Mouse (Mus musculus) cerebellum, adult 11-12 months (tissue): ENCODE data around the gene Gucy1b2.
A peak's percentile ranks its signal among the peaks of the same experiment; 100 is the strongest.

ENCODE experiments used
- DNase-seq: peaks from one replicate; pipeline ENCODE4 v3.0.0; 2022

Gene Gucy1b2

DNA sequence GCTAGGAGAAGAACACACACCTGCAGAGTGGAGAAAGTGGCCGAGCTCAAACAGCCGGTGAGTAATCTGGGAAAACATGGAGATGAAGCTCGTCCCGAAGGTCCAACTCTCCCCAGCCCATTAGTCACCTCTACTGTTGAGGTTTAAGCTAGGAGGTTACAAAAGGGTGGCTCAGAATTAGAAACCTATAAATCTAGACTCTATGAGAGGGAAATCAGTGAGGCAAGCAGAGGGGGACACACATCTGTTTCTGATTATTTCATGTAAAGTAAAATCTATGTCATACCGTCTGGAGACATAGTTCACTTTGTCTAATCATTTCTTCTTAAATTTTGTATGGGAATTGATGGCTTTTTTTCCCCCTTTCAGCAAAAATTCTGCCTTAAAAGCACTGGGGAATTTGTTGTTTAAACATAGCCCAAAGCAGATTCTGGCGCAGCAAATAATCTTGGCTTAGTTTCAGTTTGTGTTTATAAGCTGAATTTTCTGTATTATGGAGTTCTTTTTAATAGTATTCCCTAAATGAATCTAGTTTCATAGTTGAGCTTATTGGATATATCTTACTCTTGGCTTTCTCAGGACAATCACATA lies 12.2 kb downstream of the Gucy1b2 start:
- DNase-seq = no peak

DNA sequence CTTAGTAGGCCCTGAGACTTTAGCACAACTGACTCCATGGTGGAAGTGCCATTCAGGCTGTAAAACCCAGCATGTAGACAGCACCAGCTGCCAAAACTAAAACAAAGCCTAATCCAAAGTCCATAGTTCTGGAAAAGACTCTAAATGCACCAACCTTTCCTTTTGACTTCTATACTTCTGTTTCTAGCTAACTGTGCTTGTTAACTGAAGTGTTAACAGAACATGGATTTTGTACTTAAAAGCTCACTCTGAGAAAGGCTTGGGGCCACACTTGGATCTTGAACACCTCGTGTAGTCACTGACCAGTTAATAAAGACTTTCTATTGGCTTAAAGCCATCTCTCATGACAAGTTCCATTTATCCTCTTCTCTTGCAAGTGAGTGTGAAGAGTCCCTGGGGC lies 13.1 kb downstream of the Gucy1b2 start:
- DNase-seq = no peak

DNA sequence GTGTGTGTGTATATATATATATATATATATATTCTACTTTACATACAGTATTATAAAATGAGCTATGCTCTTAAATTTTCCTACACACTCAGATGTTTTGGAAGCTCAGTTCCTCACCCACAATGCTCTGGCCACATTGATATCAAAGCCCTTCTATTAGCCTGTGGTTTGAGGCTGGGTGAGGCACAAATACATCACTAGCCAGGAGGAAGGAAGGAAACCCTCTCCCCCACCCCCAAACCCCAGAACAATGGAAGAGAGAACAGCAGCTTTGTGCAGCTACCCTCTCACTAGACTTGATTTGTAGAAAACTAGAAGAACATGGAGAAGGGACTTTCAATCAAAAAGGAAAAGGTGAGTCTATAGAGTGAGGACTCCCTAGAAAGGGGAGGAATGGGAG lies 16.1 kb downstream of the Gucy1b2 start:
- DNase-seq = no peak

DNA sequence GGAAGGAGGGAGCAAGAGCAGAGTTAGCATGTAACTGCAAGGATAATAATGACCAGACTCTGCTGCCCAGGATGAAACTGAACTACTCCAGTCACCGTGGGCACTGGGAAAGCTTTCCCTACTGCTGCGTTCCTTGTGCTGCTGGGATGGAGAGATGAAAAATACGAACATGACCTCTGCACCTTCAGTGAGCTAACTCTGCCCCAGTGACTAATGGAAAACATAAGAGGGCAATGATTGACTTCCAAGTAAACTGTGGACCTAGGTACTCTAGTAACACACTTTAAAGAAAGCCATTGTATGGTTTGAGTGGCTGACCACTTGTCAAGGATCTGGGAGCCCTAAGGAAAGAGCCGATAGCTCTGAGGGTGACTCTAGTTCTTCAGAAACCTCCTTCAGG lies 17.9 kb downstream of the Gucy1b2 start:
- no peak for DNase-seq

DNA sequence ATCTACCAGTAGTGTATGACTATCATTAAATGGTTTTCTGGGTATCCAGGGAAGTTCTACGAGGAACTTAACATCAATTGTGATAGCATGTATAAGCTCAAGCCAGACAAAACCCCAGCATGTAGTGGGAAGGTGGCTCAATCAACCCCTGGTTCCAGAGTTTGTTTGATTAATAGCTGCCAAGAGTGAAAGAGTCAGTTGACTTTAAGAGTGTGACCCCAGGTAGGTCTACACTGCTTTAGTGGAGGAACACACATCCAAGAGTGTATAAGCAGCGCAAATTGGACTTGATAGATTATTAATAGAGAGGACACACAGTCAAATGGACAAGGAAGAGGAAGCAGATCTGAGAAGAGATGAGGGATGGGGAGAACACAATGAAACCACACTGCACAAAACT lies 18.3 kb downstream of the Gucy1b2 start:
- no peak for DNase-seq

DNA sequence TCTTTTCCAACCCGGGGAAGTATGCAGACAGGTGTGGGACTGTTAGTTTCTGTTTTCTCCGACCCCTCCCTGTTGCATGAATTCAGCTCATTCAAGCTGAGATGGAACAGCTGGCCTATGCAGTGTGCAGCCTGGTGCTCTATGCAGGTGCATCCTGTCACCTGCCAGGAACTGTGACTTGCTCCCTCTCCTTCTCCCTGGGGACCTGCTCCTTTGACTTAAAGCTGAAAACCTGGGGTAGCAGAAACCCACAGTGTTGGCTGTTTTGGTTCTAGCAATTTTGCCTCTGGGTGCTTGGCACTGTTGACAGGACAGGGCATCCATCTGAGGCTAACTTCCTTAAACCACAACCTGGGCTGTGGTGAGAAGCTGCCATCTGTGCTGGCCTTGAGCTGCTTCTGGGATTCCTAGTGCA lies 30.8 kb downstream of the Gucy1b2 start:
- no peak for DNase-seq

DNA sequence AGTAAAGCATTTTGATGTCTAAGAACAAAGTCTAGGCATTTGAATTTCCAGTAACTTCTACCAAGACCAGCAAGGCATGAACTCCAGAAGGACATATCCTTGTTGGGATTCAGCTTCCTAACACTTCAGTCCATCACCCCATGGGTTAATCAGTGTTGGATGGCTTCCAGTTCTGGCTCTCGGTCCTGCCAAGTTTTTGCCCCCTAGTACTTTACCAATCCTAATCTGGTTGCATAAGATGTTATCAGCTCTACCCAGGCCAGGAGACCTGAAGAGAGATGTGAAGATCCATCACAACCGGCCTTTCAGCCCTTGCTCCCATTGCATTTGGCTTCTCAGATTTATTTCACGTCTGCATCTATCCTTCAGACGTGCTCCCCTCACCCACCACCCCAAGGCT lies 33.8 kb downstream of the Gucy1b2 start:
- DNase-seq = no peak

DNA sequence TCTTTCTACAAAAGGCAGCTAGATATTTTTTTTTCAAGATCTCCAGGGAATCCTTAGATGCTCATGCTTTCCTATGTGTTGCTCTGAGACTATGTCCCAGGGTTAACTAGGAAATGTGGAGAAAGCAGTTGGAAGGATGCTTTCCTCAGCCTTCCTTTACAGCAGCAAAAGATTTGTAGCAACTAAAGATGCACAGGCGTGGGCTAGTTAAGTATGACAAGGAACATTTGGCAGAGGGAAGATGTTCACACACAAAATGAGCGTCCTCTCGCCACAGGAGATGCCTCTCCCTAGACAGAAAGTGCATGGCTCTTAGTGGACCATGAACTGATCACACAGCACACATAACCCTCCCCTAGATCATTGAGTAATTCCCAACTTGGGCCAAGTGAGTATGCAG lies 38.6 kb downstream of the Gucy1b2 start:
- no peak for DNase-seq

DNA sequence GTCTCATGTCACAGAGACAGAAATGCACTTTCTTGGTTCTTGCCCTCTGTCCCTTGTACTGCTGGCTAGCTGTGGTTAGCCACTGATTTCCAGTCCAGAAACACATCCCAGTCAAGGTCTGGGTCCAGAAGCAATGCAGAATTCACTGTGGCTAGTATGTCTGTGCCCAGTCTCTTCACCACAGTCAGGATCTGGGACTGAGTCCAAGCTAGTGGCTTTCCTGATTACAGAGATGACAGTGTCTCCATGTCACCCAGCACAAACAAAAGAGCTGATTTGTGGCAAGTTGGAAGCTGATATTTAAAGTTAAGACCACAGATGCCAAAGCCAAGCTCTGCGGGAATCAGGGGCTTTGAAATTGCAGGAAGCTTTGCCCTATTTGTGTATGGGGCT lies 39.4 kb downstream of the Gucy1b2 start:
- peak; percentile 53 for DNase-seq

DNA sequence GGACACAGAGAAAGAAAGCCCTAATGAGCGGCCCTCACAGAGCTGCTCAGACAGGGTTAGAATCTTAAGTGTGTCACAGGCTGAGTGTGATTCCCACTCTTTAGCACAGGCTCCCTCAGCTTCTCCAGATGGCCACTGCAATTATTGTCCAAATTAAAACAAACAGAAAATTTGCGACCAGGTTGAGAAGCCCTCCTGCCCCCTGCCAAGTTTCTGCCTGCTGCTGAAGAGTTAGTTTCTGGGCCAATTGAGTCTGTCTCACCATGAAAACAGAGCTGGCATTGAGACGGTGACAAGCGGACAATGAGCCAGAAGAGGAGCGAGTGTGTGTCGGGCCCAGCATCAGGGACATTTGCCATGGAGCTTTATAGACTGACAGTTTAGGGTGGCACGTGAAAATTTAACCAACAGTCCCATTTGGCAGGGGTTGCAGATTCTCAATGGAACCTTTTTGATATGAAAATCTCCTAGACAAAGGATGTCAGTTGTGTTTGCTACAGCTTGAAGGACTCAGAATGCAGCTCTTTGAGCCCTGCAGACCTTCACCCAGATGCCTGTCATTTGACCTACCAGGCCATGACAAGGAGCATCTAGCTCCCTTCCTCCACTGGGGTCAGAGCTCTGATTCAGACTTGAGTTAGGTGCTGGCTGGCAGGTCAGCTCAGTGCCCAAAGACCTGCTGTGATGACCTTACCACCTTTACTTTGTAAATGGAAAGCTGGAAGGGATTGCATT lies 39.9 kb downstream of the Gucy1b2 start:
- peak; percentile 56 for DNase-seq

DNA sequence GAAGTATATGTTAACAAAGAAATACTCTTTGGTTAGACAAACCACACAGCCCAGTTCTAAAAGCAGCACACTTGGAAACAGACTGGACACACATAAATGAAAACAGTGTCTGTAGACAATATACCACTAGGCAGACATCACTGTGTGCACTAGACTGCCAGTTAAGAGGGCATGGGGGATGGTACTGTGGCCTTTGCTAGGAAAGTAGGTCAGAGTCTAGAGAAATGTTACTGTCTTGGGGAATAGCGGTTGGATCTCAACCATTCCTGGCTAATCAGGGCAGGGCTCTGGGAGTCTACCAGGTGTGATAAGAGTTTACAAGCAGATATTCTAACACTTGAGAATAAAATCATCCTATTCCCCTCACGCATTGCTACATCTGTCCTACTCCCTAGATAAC lies 60.7 kb downstream of the Gucy1b2 start:
- no peak for DNase-seq

DNA sequence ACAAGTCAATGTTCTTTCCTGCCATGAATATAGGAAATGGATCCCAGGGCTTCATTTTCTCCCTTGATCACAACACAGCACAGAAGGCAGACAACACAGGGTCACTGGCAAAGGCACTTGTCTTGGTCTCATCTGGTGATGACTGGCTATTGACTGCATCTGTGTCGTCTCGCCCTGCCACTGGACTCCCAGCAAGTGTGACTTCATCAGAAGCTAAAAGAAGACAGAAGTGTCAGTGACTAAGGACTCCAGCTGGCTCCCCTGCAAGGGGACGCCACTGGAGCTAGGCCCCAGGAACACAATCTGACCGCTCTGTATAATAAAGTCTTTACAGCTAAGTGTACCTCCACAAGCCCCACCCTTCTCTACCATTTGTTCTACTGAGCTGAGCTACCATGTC lies 63.3 kb downstream of the Gucy1b2 start:
- DNase-seq = no peak

DNA sequence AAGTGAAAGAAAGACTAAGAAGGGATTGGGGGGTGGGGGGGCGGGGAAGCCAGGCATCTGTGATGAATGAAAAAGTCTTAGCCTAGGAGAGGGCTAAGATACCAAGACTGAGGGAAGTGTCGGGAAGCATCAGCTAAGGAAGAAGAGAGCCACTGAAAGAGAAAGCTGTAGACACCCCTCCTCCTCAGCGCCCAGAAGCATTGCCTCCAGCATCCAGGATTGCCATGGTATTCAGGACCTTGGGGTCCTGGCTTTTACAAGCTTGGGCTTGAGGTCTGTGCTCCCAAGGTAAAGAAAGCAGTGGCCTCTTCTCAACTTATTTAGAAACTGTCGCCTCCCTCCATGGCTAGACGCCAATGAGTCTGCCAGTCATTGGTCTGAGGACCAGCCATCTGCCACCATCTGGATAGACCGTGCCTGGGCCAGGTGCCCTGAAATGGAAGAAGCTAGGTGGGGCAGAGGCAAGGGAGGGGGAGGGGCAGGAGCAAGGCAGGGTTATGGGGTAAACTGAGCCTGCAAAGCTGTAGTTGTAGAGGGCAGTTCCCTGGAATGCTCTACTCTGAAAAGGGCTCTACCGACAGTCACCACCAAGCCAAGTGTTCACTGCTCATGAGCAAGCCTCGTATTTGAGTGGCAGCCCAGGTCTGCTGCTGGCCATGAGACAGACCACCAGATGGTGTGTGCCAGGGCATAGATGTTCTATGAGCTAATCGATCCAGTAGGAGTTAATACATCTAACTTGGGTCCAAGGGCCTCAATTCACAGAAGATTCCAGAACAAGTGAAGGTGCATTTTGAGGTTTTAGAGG lies 66.2 kb downstream of the Gucy1b2 start:
- peak; percentile 90 for DNase-seq

DNA sequence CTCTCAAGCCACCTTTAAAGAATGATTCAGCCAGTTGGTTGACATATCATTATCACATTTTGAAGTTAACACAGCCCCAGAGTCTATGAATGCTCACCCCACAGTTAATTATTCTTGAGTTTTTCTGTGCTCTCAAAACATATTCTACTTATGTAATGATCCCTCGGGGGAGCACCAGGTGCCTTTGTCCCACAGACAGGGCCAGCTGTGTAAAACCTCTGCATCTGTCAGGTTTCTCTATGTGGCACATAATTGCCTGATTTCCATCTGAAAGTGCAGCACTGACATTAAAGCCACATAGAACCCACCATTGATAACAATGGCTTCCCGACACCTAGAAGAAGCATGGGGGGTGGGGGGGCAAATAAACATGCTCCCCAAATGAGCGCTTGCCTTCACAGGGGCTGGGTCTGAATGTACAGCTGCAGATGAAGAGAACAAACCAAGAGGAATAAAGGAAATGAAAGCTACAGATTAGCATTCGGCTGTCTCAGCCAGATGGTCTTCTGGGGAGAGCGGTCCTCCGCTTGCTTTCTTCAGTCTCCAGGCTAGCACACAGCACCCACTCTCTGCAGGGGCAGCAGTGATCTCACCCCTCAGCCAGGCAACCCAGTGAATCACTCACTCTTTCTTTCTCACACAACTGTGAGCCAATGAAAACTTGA lies 66.9 kb downstream of the Gucy1b2 start:
- no peak for DNase-seq

DNA sequence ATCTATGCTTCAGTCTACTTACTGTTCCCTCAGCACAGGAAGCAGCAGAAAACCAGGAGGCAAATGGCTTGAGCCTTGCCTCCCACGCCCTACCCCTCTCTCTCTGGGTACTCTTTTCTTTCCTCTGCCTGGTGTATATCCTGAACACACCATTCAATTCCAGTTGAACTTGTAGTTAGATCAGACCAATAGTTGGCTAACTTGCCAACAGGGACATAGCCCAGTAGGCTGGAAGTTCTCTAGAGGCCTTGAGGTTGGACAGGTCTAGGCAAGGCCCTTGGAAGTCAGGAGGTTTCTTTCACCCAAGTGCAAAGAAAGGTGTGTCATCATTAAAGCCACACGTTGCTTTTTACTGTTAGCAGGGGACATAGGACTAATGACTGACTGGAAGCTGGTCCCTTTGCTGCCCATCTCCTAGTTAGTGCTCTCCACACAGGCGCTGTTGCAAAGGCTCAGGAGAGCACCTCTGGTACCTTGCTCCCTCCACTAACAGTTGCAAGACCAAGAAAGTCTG lies 72.2 kb downstream of the Gucy1b2 start:
- DNase-seq = no peak

DNA sequence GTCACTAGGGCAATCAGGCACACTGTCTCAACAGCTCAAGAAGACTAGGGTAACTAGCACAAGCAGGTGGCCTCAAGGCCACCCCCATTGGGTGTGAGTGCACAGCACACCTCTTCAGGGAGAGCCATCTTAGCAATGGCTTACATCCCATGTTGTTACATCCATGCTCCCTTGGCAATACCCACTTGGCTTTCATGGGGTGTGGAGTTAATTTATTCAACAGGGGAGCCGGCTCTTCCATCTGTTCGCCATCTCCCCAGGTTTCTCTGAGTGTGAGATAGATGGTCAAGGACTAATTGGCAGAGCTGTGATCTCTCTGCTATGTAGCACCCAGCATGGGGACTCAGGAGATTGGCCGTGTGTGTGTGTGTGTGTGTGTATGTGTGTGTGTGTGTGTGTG lies 73.0 kb downstream of the Gucy1b2 start:
- DNase-seq = peak; percentile 34

DNA sequence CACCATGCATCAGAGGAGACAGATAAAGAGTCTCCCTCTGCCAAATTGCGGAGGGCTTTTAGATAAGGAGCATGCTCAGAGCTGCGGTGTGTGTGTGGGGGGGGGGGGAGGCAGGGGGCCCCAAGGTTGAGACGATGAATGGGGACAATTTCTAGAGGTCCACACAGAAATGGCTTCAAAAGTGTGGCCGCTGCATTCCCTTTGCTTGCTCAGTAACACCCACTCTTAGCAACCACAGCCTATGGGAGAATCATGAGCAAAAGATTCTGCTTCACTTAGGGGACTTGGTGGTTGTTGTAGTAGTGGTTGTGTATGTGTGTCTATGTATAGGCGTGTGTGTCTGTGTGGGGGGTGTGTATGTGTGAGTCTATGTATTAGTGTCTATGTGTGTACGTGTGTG lies 75.5 kb downstream of the Gucy1b2 start:
- DNase-seq = no peak

DNA sequence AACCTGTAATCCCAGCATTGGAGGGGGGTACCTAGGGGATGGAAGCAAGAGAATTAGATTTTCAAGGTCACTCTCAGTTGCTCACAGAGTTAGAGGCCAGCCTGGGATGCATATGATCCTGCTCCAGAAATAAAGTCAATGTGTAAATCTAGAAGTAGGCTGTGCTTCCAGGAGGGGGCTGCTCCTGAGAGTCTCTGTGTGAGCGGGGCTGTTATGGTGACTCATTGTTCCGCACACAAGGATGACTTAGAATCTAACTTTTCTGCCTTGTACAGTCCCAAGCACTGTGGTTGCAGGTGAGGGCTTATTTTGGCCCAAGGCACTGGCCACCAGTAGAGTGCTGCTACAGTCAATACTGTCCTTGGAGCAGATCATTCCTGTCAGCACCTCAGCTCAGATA lies 76.7 kb downstream of the Gucy1b2 start:
- no peak for DNase-seq

DNA sequence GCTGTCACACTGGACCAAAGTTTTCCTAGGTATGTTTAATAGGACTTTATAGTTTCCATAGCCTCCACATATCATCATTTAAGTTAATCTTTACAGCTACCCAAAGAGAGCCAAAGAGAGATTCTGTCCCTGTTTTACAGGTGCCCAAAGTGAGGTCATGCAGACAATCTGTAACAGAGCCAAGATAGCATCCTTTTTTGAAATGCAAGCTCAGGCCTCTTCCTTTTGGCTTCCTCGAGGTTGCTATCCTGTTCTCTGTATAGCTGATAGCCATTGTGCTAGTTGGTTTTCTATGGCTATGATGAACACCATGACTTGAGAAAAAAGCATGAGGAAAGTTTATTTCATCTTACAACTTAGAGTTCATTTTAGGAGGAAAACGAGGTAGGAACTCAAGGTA lies 80.0 kb downstream of the Gucy1b2 start:
- DNase-seq = no peak

DNA sequence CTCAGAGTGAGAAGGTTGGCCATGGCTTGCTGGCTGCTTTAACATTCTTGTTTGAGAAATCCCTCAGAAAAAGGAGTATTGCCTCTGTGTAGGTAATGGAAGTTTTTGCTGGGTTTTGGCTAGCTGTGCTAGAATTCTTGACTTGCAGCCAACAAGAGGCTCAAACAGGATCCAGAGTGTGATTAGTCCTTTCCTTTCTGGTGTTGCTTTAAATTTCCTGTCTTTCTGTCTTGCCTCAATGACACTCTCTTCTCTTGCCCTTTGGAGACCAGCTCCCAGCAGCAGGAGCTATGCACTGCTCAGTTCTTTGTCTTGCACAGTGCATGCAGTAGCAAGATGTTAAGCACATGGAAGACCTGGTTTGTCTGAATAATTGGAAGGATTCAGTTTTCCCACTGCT lies 80.4 kb downstream of the Gucy1b2 start:
- DNase-seq = no peak

DNA sequence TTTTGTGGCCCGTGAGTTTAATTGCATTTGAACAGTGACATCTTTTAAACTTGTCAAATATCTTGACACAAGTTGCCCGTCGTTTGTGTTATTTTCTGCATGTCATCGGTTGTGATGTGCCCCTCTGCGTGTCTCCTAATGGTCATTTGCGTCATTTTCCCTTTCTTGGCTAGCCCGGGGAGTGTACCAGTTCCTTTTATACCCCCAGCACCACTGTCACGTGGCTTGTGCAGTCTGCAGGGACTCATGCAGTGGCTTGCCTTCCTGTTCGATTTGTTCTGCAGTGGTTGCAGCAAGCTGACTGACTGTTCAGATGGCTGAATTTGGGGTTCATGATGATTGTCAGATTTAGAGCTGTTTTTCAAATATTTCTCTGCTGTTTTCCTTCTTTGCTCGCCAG lies 82.1 kb downstream of the Gucy1b2 start:
- DNase-seq = no peak

DNA sequence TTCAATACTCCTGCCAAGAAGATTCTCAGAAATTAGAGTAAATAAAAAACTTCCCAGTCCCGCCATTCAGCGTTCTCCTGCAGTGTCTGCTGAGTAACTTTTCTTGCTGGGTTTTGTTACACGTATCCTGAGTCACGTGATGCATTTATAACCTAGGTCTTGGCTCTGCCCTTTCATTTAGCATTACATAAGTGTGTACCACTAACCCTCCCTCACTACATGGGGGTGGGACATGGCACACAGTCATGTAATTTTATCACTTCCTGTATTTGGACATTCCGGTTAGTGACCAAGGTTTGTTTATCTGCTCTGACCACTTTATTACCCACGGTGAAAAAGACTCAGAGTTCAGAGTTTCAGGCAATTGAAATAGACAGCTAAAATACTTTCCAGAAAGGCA lies 85.3 kb downstream of the Gucy1b2 start:
- no peak for DNase-seq

DNA sequence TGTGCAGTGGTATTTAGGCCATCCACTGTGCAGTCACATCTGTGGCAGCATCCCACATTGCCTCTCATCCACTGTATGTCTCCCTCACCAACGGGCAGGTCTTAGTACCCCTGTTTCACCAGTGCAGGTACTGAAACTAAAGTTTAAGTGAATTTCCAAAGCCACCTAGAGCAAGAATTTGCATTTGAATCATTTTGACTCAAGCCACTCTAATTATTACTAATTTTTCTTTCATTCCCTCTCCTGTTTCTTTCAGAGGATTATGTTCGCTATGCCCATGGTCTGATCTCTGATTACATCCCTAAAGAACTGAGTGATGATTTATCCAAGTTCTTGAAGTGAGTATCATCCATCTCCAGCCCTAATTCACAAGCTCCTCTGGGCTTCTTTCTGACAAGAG lies 92.3 kb downstream of the Gucy1b2 start:
- no peak for DNase-seq
